Mouse (Mus musculus) E14TG2a.4 (cell line): Measurements from ENCODE around the gene Syngr3.
"Not testable (repeated sequence)": the region's sequence is repeated elsewhere in the genome, so short reads cannot be mapped to it uniquely, and the experiment has no call there.

ENCODE experiments used
- H3K27me3 ChIP-seq: 2 replicates; pipeline ENCODE4 v1.6.1; 2014; ENCODE audit warnings: low read length, control low read depth; ENCODE audit not compliant: insufficient read depth
- H3K36me3 ChIP-seq: 2 replicates; pipeline ENCODE4 v1.6.1; 2014; ENCODE audit warnings: low read length, control low read depth; ENCODE audit not compliant: insufficient read depth
- H3K4me1 ChIP-seq: replicated peaks from 2 replicates; pipeline ENCODE4 v1.6.1; 2014; ENCODE audit warnings: low read depth, low read length, control low read depth
- H3K4me3 ChIP-seq: replicated peaks from 2 replicates; pipeline ENCODE4 v1.5.1; 2014; ENCODE audit warnings: mild to moderate bottlenecking, low read length
- H3K9me3 ChIP-seq: 2 replicates; pipeline ENCODE4 v1.6.1; 2014; ENCODE audit warnings: low read length, control low read depth
- CTCF ChIP-seq: conservative IDR thresholded peaks from 2 replicates; pipeline ENCODE4 v1.5.1; 2014; ENCODE audit warnings: low read length
- NANOG ChIP-seq: IDR thresholded peaks from 2 replicates; pipeline ENCODE4 v1.6.1; 2014; ENCODE audit warnings: borderline replicate concordance, low read length, mixed read lengths
- POU5F1 ChIP-seq: IDR thresholded peaks from 2 replicates; pipeline ENCODE4 v1.6.1; 2014; ENCODE audit warnings: low read length, borderline replicate concordance

Syngr3 gene

DNA sequence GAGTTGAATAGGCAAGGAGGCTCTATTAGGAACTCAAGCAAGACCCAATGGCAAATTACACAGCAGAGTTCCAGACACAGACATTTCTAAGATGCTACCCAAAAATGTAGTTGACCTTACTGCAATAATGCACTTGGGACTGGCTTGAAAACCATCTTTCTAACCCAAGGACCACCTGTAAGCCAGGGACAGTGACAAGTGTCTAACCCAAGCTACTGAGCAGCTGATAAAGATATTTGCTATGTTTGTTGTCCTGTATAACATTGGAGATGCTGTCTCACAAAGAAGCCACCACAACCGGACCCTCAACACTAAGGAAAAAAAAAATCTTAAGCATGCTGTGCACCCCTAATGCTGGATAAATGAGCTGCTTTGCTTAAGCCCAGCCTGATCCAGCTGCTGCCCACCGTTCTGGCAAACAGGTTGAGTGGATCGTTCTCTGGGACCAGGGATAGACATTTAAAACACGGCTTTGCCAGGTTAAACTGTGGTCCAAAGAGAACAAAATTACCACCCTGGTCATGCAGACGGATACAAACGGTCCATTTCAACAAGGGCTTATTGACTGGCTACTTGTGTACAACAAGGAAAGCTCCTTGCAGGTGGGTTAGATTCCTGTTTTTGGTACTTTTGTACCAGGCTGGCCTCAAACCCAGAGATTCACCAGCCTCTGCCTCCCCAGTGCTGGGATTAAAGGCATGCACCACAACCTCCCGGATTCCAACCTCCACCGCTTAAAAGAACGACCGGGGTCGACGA is 33.5 kb upstream of the Syngr3 start:
- Histone ChIP-seq H3K9me3 (no peaks in the 10 kb centered on the region), H3K4me1 (peaks cover 50% of the 10 kb centered on the region), H3K36me3 (peaks cover 30% of the 10 kb centered on the region), H3K4me3 (peak overlapping the region; percentile 93), H3K27me3 (no peaks in the 10 kb centered on the region)
- no peak for TF ChIP-seq NANOG
- no peak for TF ChIP-seq POU5F1
- no peak for TF ChIP-seq CTCF

DNA sequence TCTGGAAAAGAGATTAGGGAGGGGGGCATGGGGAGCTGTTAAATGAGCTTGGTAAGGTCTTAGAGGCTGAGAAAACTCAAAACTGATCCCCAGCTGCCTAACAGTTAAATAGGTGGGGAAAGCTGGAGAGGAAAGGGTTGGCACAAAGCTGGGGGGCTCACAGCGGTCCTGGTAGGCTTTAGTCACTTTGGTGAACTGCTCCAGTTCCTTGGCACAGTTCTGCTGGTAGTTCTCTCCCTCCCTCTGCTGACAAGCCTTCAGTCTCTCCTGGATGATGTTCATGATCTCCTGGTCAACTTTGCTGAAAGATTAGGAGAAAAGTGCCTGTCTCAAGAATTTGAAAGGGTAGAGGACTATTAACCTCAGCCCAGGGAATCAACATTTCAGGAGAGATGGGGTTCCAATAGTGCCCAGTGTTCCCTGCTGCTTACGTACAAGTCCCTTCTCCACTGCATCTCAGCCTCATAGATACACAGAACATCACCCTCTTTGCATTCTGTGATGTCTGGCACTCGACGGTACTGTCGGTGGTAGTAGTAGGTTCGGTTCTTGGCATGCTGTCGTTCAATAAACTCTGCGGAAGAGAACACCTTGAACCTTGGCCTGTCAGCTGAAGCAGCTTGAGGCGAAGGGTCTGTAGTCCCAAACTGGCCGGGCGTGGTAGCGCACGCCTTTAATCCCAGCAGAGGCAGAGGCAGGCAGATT is 32.6 kb upstream of the Syngr3 start:
- Histone ChIP-seq H3K27me3 (no peaks in the 10 kb centered on the region), H3K36me3 (peaks cover 40% of the 10 kb centered on the region), H3K4me3 (peak overlapping the region; percentile 93), H3K4me1 (peaks cover 50% of the 10 kb centered on the region), H3K9me3 (no peaks in the 10 kb centered on the region)
- no peak for TF ChIP-seq CTCF
- no peak for TF ChIP-seq POU5F1
- no peak for TF ChIP-seq NANOG

DNA sequence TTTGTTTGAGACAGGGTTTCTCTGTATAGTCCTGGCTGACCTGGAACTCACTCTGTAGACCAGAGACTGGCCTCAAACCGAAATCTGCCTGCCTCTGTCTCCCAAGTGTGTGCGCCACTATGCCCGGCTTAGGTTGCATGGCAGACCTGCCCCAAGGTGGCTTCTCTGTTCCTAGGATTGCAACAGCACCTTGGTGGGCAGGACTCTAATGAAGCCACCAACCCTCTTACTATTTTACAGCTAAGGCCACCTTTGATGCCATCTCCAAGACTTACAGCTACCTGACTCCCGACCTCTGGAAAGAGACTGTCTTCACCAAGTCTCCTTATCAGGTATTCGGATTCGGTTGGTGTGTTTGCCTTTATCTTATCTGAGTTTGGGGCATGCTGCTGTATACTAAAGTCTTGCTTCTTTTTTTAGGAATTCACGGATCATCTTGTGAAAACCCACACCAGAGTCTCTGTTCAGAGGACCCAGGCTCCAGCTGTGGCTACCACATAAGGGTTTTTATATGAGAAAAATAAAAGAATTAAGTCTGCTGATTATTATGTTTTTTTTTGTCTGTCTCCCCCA is 31.7 kb upstream of the Syngr3 start:
- peaks cover 59% of the 10 kb centered on the region for H3K4me1 ChIP-seq
- not testable (repeated sequence) for H3K27me3 ChIP-seq, H3K9me3 ChIP-seq
- peak overlapping the region; percentile 93 for H3K4me3 ChIP-seq
- peaks cover 49% of the 10 kb centered on the region for H3K36me3 ChIP-seq

DNA sequence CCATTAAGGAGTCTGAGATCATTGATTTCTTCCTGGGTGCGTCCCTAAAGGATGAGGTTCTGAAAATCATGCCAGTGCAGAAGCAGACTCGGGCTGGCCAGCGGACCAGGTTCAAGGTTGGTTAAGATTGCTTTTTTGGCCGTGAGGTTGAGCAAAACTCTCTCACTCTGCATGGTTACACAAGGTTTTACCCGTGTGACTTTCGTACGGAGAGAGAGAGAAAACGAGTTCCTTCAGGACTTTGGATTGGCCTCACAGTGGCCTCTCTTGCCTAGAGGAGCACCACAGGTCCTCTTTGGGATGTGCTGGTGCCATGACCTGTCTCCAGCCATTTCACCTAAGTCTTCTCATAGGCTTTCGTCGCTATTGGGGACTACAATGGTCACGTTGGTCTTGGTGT is 30.9 kb upstream of the Syngr3 start:
- H3K27me3 ChIP-seq, H3K9me3 ChIP-seq: not testable (repeated sequence)
- Histone ChIP-seq H3K4me3 (peak overlapping the region; percentile 93), H3K36me3 (peaks cover 57% of the 10 kb centered on the region), H3K4me1 (peaks cover 62% of the 10 kb centered on the region)

DNA sequence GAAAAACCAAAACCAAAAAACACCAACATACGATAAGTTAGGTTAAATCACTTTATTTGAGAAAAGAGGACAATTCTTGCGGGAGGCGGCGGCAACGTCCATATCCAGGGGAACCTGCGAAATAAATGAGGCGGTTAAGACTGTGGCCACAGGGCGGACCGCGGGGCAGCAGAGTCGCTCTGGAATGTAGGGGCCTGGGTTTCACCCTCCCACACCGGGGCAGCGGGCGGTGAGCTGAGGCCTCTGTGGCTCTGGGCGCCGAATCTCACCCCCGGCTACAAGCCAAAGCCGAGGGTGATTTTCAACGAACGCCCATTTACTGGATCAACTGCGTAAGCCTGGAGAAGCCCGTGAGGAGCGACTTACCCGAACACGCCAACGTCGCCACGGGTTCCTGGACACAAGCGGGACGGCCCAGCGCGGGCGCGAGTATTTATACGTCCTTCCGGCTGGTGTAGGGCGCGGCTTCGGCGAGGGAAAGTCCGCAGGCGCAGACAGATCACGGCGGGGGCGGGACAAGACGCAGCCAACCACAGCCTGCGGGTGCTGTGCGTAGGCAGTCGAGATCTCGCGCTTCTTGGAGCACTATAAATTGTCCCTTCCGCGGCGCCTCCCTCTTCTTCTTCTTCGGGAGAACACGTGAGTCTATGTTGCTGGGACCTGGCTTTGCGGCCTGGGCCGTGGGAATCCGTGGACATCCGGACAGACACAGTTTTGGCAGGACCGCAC is 29.9 kb upstream of the Syngr3 start:
- peaks cover 63% of the 10 kb centered on the region for H3K36me3 ChIP-seq
- TF ChIP-seq CTCF (no peak), NANOG (no peak), POU5F1 (no peak)
- H3K27me3 ChIP-seq: no peaks in the 10 kb centered on the region
- H3K4me3 ChIP-seq: peak overlapping the region; percentile 93
- H3K9me3 ChIP-seq: no peaks in the 10 kb centered on the region
- H3K4me1 ChIP-seq: peaks cover 57% of the 10 kb centered on the region

DNA sequence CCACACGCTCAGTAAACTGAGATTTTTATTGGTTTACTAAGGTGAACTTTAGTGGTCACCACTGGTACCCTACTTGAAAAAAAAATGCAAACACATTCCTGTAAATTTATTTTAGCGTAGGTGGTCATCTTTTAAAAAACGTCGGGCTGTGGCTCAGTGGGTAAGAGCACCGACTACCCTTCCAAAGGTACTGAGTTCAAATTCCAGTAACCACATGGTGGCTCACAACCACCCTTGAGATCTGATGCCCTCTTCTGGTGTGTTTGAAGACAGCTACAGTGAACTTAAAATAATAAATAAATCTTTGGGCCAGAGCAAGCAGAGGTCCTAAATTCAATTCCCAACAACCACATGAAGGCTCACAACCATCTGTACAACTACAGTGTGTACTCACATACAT is 29.2 kb upstream of the Syngr3 start:
- not testable (repeated sequence) for H3K9me3 ChIP-seq, H3K27me3 ChIP-seq
- peak overlapping the region; percentile 93 for H3K4me3 ChIP-seq
- peaks cover 54% of the 10 kb centered on the region for H3K4me1 ChIP-seq
- H3K36me3 ChIP-seq: peaks cover 63% of the 10 kb centered on the region

DNA sequence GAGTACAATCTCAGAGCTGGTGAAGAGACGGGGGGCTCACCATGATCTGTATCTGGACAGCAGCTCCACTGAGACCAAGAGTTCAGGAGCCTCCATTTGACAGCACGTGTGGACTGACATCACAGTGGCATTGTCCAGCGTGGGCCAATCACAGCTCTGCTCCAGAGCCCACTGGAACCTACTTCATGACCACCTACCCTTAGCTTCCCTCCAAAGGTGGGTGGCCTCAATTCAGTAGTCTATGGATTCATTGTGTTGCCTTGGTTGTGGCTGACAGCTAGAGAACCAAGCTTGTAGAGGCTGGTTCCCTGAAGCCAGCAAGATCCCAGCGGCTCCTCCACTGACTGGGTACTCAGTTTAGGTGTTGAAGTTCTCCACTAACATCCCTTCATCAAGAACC is 28.2 kb upstream of the Syngr3 start, which contains the start of the genes Rnf151 and Rps2:
Rnf151 (minus strand) TSS at position 121 of the 400 bp plus-strand sequence.
Rps2 (plus strand) TSS at position 174 of the 400 bp plus-strand sequence.
- Histone ChIP-seq H3K27me3 (no peaks in the 10 kb centered on the region), H3K36me3 (peaks cover 63% of the 10 kb centered on the region), H3K4me1 (peaks cover 46% of the 10 kb centered on the region), H3K4me3 (peak within 1 kb of the TSS; percentile 93), H3K9me3 (no peaks in the 10 kb centered on the region)
- TF ChIP-seq NANOG: no peak
- no peak for TF ChIP-seq POU5F1
- TF ChIP-seq CTCF: no peak

DNA sequence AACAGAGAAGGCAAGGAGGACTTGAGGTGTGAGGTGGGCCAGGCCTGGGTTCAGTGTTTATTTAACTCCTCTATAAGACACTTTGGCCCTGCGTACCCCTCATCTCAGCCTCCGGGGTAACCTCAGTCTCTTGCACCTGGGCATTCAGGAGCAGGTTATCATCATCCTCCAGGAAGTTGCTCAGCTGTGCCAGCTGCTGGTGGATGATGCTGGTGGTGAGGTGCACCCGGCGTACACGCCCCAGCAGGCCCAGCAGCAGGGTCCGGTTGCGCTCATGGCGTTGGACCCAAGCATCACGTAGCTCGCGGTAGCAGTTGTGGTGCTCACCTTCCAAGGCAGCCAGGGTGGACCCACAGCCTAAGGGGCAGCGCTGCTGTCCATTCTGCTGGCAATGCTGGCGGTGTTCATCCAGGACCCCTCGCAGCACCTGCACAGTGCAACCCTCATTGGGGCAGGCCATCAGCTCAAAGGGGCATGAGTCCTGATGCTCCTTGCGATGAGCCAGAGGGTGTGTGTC is 26.5 kb upstream of the Syngr3 start:
- Histone ChIP-seq H3K36me3 (peaks cover 48% of the 10 kb centered on the region), H3K4me1 (peaks cover 29% of the 10 kb centered on the region), H3K27me3 (no peaks in the 10 kb centered on the region), H3K4me3 (no peak overlapping the region), H3K9me3 (no peaks in the 10 kb centered on the region)
- no peak for TF ChIP-seq POU5F1
- no peak for TF ChIP-seq NANOG
- TF ChIP-seq CTCF: no peak

DNA sequence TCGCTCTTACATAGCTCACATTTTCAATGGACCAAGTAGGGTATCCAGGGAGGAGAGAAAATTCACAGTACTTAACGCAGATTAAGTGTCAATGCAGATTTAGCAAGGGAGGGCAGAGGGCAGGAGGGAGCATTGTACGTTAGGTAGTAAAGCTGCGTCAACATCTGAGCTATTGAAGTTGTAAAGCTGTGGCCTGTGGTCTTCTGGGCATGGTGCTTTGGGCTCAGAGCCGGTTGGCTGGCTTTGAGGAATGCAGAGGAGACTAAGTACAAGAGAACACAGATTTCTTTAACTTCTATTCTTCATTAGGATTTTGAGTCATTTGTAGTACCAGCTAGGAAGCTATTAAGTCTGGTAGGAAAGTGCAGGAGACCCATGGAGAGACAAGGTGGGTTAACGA is 25.8 kb upstream of the Syngr3 start:
- Histone ChIP-seq H3K4me1 (peaks cover 29% of the 10 kb centered on the region), H3K27me3 (no peaks in the 10 kb centered on the region), H3K4me3 (no peak overlapping the region), H3K9me3 (no peaks in the 10 kb centered on the region), H3K36me3 (peaks cover 42% of the 10 kb centered on the region)
- TF ChIP-seq CTCF (no peak), NANOG (no peak), POU5F1 (no peak)
